Mouse (Mus musculus): ENCODE data around the gene Zranb1.

DNA sequence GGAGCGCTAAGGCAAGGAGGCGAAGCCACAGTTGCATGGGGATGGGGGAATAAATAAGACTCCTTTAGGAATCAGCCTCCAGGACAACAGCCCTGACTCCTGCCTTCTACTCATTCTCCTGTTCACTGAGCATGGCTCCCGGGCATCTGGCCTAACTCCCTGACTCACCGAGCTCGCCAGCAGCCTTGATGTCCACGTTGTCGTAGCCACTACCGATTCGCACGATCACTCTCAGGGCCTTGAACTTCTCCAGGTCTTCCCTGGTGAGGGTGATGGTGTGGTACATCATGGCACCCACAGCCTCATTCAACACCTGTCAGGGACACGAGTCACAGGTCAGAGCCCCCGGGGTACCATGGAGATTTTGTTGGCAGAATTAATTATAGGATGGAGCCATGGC is 67.7 kb downstream of the Zranb1 start:
- TF ChIP-seq CTCF (conservative IDR thresholded peaks at IDR 0.05; ENCODE audit: insufficient read depth, insufficient read length, low read depth, low read length) (no peak), POLR2A (IDR thresholded peaks at IDR 0.05; ENCODE audit: low read depth, low read length) (no peak)
